Mouse (Mus musculus): ENCODE data around the gene Caln1. TPM values are rescaled to one million over a fixed set of nuclear protein-coding genes. Genes with fewer than 3 reads are reported as not detected.

Caln1 gene
- total and polyA plus RNA-seq, 2 experiments = 2.4 to 2.9 TPM

GRCm38 (mm10) chr5:130820021-130820648, 450.9 kb downstream of the Caln1 start:
- Histone ChIP-seq H3K79me2 (ENCODE audit: control insufficient read depth, insufficient read depth, low read length) (no peaks in the 10 kb centered on the region), H3K36me3 (ENCODE audit: control insufficient read depth, insufficient read depth, low read length) (no peaks in the 10 kb centered on the region), H3K4me3 (ENCODE audit: insufficient read depth, low read depth, low read length) (no peak overlapping the region), H3K27ac (replicated peaks; ENCODE audit: insufficient read depth, low read depth, low read length) (no peak overlapping the region), H3K9ac (ENCODE audit: low read depth, low read length) (no peak overlapping the region), H3K4me1 (ENCODE audit: control insufficient read depth, insufficient read depth, low read length) (no peaks in the 10 kb centered on the region), H3K27me3 (ENCODE audit: control insufficient read depth, insufficient read depth, low read length) (no peaks in the 10 kb centered on the region)
- TF ChIP-seq POLR2A (IDR thresholded peaks at IDR 0.05; ENCODE audit: extremely low read depth, insufficient read depth, low read length) (no peak), CTCF (IDR thresholded peaks at IDR 0.05; ENCODE audit: low read depth, low read length) (no peak)
- 60% methylated on average over 4 of the region's 4 CpGs for WGBS
- no peak for DNase-seq (ENCODE audit: extremely low read depth, low read depth, low spot score)

GRCm38 (mm10) chr5:130820661-130821060, 451.4 kb downstream of the Caln1 start:
- no peak for TF ChIP-seq CTCF (IDR thresholded peaks at IDR 0.05; ENCODE audit: low read depth, low read length)
- no peak for TF ChIP-seq POLR2A (IDR thresholded peaks at IDR 0.05; ENCODE audit: extremely low read depth, insufficient read depth, low read length)
- H3K4me3 ChIP-seq (ENCODE audit: insufficient read depth, low read depth, low read length) = no peak overlapping the region
- 87% methylated on average over 5 of the region's 5 CpGs for WGBS
- H3K27ac ChIP-seq (replicated peaks; ENCODE audit: insufficient read depth, low read depth, low read length) = no peak overlapping the region
- no peaks in the 10 kb centered on the region for H3K79me2 ChIP-seq (ENCODE audit: control insufficient read depth, insufficient read depth, low read length)
- H3K4me1 ChIP-seq (ENCODE audit: control insufficient read depth, insufficient read depth, low read length) = no peaks in the 10 kb centered on the region
- H3K27me3 ChIP-seq (ENCODE audit: control insufficient read depth, insufficient read depth, low read length) = no peaks in the 10 kb centered on the region
- DNase-seq (ENCODE audit: extremely low read depth, low read depth, low spot score) = no peak
- H3K36me3 ChIP-seq (ENCODE audit: control insufficient read depth, insufficient read depth, low read length) = no peaks in the 10 kb centered on the region
- H3K9ac ChIP-seq (ENCODE audit: low read depth, low read length) = no peak overlapping the region

- no peak for DNase-seq (ENCODE audit: extremely low read depth, low read depth, low spot score)
- H3K4me1 ChIP-seq (ENCODE audit: control insufficient read depth, insufficient read depth, low read length) = no peaks in the 10 kb centered on the region
- no peaks in the 10 kb centered on the region for H3K79me2 ChIP-seq (ENCODE audit: control insufficient read depth, insufficient read depth, low read length)
- no peak overlapping the region for H3K4me3 ChIP-seq (ENCODE audit: insufficient read depth, low read depth, low read length)
- TF ChIP-seq POLR2A (IDR thresholded peaks at IDR 0.05; ENCODE audit: extremely low read depth, insufficient read depth, low read length) (no peak), CTCF (IDR thresholded peaks at IDR 0.05; ENCODE audit: low read depth, low read length) (no peak)
- 74% methylated on average over 2 of the region's 2 CpGs for WGBS
- H3K27me3 ChIP-seq (ENCODE audit: control insufficient read depth, insufficient read depth, low read length) = no peaks in the 10 kb centered on the region
- no peak overlapping the region for H3K9ac ChIP-seq (ENCODE audit: low read depth, low read length)
- H3K36me3 ChIP-seq (ENCODE audit: control insufficient read depth, insufficient read depth, low read length) = no peaks in the 10 kb centered on the region
- no peak overlapping the region for H3K27ac ChIP-seq (replicated peaks; ENCODE audit: insufficient read depth, low read depth, low read length)
These were observed 456.5 kb downstream of the Caln1 start for GRCm38 (mm10) chr5:130825797-130826196.

GRCm38 (mm10) chr5:130848562-130848961, 479.3 kb downstream of the Caln1 start:
- no peak for TF ChIP-seq POLR2A (IDR thresholded peaks at IDR 0.05; ENCODE audit: extremely low read depth, insufficient read depth, low read length)
- no peak for TF ChIP-seq CTCF (IDR thresholded peaks at IDR 0.05; ENCODE audit: low read depth, low read length)
- H3K9ac ChIP-seq (ENCODE audit: low read depth, low read length) = no peak overlapping the region
- no peaks in the 10 kb centered on the region for H3K27me3 ChIP-seq (ENCODE audit: control insufficient read depth, insufficient read depth, low read length)
- 93% methylated on average over 6 of the region's 6 CpGs for WGBS
- no peak overlapping the region for H3K27ac ChIP-seq (replicated peaks; ENCODE audit: insufficient read depth, low read depth, low read length)
- H3K79me2 ChIP-seq (ENCODE audit: control insufficient read depth, insufficient read depth, low read length) = no peaks in the 10 kb centered on the region
- H3K4me1 ChIP-seq (ENCODE audit: control insufficient read depth, insufficient read depth, low read length) = no peaks in the 10 kb centered on the region
- no peak for DNase-seq (ENCODE audit: extremely low read depth, low read depth, low spot score)
- no peaks in the 10 kb centered on the region for H3K36me3 ChIP-seq (ENCODE audit: control insufficient read depth, insufficient read depth, low read length)
- no peak overlapping the region for H3K4me3 ChIP-seq (ENCODE audit: insufficient read depth, low read depth, low read length)

- Histone ChIP-seq H3K36me3 (ENCODE audit: control insufficient read depth, insufficient read depth, low read length) (no peaks in the 10 kb centered on the region), H3K4me1 (ENCODE audit: control insufficient read depth, insufficient read depth, low read length) (no peaks in the 10 kb centered on the region), H3K27me3 (ENCODE audit: control insufficient read depth, insufficient read depth, low read length) (no peaks in the 10 kb centered on the region), H3K79me2 (ENCODE audit: control insufficient read depth, insufficient read depth, low read length) (no peaks in the 10 kb centered on the region), H3K27ac (replicated peaks; ENCODE audit: insufficient read depth, low read depth, low read length) (no peak overlapping the region), H3K4me3 (ENCODE audit: insufficient read depth, low read depth, low read length) (no peak overlapping the region), H3K9ac (ENCODE audit: low read depth, low read length) (no peak overlapping the region)
- no peak for TF ChIP-seq POLR2A (IDR thresholded peaks at IDR 0.05; ENCODE audit: extremely low read depth, insufficient read depth, low read length)
- no peak for TF ChIP-seq CTCF (IDR thresholded peaks at IDR 0.05; ENCODE audit: low read depth, low read length)
- 78% methylated on average over 4 of the region's 4 CpGs for WGBS
- DNase-seq (ENCODE audit: extremely low read depth, low read depth, low spot score) = no peak
These were observed 480.4 kb downstream of the Caln1 start for GRCm38 (mm10) chr5:130849610-130850009.

- no peak overlapping the region for H3K27ac ChIP-seq (replicated peaks; ENCODE audit: insufficient read depth, low read depth, low read length)
- H3K36me3 ChIP-seq (ENCODE audit: control insufficient read depth, insufficient read depth, low read length) = no peaks in the 10 kb centered on the region
- 0 out of 2 replicates have a peak, but pooled peaks cover 2% of the 10 kb centered on the region for H3K4me1 ChIP-seq (ENCODE audit: control insufficient read depth, insufficient read depth, low read length)
- 34% methylated on average over 11 of the region's 11 CpGs for WGBS
- no peaks in the 10 kb centered on the region for H3K27me3 ChIP-seq (ENCODE audit: control insufficient read depth, insufficient read depth, low read length)
- no peaks in the 10 kb centered on the region for H3K79me2 ChIP-seq (ENCODE audit: control insufficient read depth, insufficient read depth, low read length)
- H3K4me3 ChIP-seq (ENCODE audit: insufficient read depth, low read depth, low read length) = no peak overlapping the region
- no peak for DNase-seq (ENCODE audit: extremely low read depth, low read depth, low spot score)
- TF ChIP-seq POLR2A (IDR thresholded peaks at IDR 0.05; ENCODE audit: extremely low read depth, insufficient read depth, low read length) (no peak), CTCF (IDR thresholded peaks at IDR 0.05; ENCODE audit: low read depth, low read length) (no peak)
- no peak overlapping the region for H3K9ac ChIP-seq (ENCODE audit: low read depth, low read length)
These were observed 482.9 kb downstream of the Caln1 start for GRCm38 (mm10) chr5:130852182-130852581.

Measured in liver, adult 2 months (tissue).